Mouse (Mus musculus): ENCODE measurements around the gene Ctcfl. TPM values are rescaled to one million over a fixed set of nuclear protein-coding genes. Genes with fewer than 3 reads are reported as not detected.

The Ctcfl gene
- polyA plus RNA-seq, 1 experiment from 2014 or later = 0.12 TPM

Other genes starting within 250 kb of the Ctcfl start
- gene Bmp7, start 179.2 kb downstream of the Ctcfl start, polyA plus RNA-seq (2014; fragmentation: Nextera tagmentation; extraction: Ambion mirVana) = 18.0 and 20.8 TPM in 2 replicates
- 0.04 TPM in 1 of 2 replicates, not detected in the other for gene Spo11, start 141.8 kb downstream of the Ctcfl start, polyA plus RNA-seq (2014; fragmentation: Nextera tagmentation; extraction: Ambion mirVana)
- gene Rae1, start 119.4 kb downstream of the Ctcfl start, polyA plus RNA-seq (2014; fragmentation: Nextera tagmentation; extraction: Ambion mirVana) = 143 and 150 TPM in 2 replicates
- 49.4 and 53.0 TPM in 2 replicates for gene Rbm38, start 99.0 kb downstream of the Ctcfl start, polyA plus RNA-seq (2014; fragmentation: Nextera tagmentation; extraction: Ambion mirVana)
- 0.77 and 0.87 TPM in 2 replicates for gene Pck1, start 33.5 kb upstream of the Ctcfl start, polyA plus RNA-seq (2014; fragmentation: Nextera tagmentation; extraction: Ambion mirVana)
- 0.65 and 0.90 TPM in 2 replicates for gene Zbp1, start 99.4 kb upstream of the Ctcfl start, polyA plus RNA-seq (2014; fragmentation: Nextera tagmentation; extraction: Ambion mirVana)
- 10.4 and 12.0 TPM in 2 replicates for gene Pmepa1, start 157.0 kb upstream of the Ctcfl start, polyA plus RNA-seq (2014; fragmentation: Nextera tagmentation; extraction: Ambion mirVana)

Measured in intestine, embryonic 14.5 days (tissue).